Mouse (Mus musculus) MEL (cell line): ENCODE measurements at regions not wholly inside any gene's neighbourhood (a gene's known extent, or its start where the extent isn't known, plus 50 kb on each side); places are given as distances from the start of the nearest gene placed in this dataset.
A peak's percentile ranks its signal among the peaks of the same experiment; 100 is the strongest.
"Not testable (repeated sequence)": the region's sequence is repeated elsewhere in the genome, so short reads cannot be mapped to it uniquely, and the experiment has no call there.

Experiments used
- DNase-seq: peaks from one replicate; pipeline ENCODE4 v3.0.0; 2011; ENCODE audit warnings: low read depth, low spot score
- H3K27ac ChIP-seq: 2 replicates; pipeline ENCODE4 v1.5.1; 2012; ENCODE audit warnings: low read depth, mild to moderate bottlenecking, control low read depth, low read length, moderate library complexity; ENCODE audit not compliant: control insufficient read depth
- H3K27me3 ChIP-seq, 2 experiments: fragments of 150-350 bp in 1 of 2; sonication (generic) in 1 of 2; 2 replicates each; pipeline ENCODE4 v1.6.1; 2012; ENCODE audit warnings: low read length in 2 of 2, mild to moderate bottlenecking in 2 of 2, improper control_type of control experiment in 1 of 2, moderate library complexity in 1 of 2; ENCODE audit not compliant: insufficient read depth in 2 of 2, control insufficient read depth in 1 of 2
- H3K36me3 ChIP-seq, 2 experiments: 2 replicates each; pipeline ENCODE4 v1.6.1; 2012 to 2014; ENCODE audit warnings: low read length in 2 of 2, improper control_type of control experiment in 1 of 2, inconsistent platforms in 1 of 2, mild to moderate bottlenecking in 1 of 2; ENCODE audit not compliant: insufficient read depth in 2 of 2, control insufficient read depth in 1 of 2
- H3K4me1 ChIP-seq, 2 experiments: fragments of 150-350 bp in 1 of 2; sonication (generic) in 1 of 2; 2 replicates each; pipeline ENCODE4 v1.6.1; 2012; ENCODE audit warnings: low read length in 2 of 2, improper control_type of control experiment in 1 of 2, mild to moderate bottlenecking in 1 of 2; ENCODE audit not compliant: insufficient read depth in 2 of 2, control insufficient read depth in 1 of 2
- H3K4me3 ChIP-seq, 2 experiments: fragments of 150-350 bp in 1 of 2; sonication (generic) in 1 of 2; 2 replicates each; pipeline ENCODE4 v1.5.1; 2012; ENCODE audit warnings: low read depth in 2 of 2, low read length in 2 of 2, mild to moderate bottlenecking in 2 of 2, moderate library complexity in 2 of 2, control low read depth in 1 of 2, improper control_type of control experiment in 1 of 2; ENCODE audit not compliant: control insufficient read depth in 1 of 2, insufficient read depth in 1 of 2
- H3K79me2 ChIP-seq: 2 replicates; pipeline ENCODE4 v1.6.1; 2012; ENCODE audit warnings: mild to moderate bottlenecking, low read length, moderate library complexity; ENCODE audit not compliant: control insufficient read depth, poor library complexity, insufficient read depth
- H3K9ac ChIP-seq: 2 replicates; pipeline ENCODE4 v1.6.1; 2012; ENCODE audit warnings: low read depth, mild to moderate bottlenecking, control low read depth, low read length, moderate library complexity; ENCODE audit not compliant: control insufficient read depth, poor library complexity, severe bottlenecking
- H3K9me3 ChIP-seq: fragments of 150-350 bp; sonication (generic); replicated peaks from 2 replicates; pipeline ENCODE4 v1.6.1; 2012; ENCODE audit warnings: mild to moderate bottlenecking, low read length, improper control_type of control experiment, moderate library complexity; ENCODE audit not compliant: insufficient read depth
- CHD1 ChIP-seq: IDR thresholded peaks from 2 replicates; pipeline ENCODE4 v1.6.1; 2012; ENCODE audit warnings: low read depth, mild to moderate bottlenecking, inconsistent platforms, low read length, improper control_type of control experiment
- CTCF ChIP-seq, 3 experiments: IDR thresholded peaks in 2 of 3; conservative IDR thresholded peaks in 1 of 3; 2 replicates each; pipeline ENCODE4 v1.5.1; 2011 to 2012; ENCODE audit warnings: low read length in 3 of 3, low read depth in 2 of 3, mild to moderate bottlenecking in 2 of 3, improper control_type of control experiment in 1 of 3, inconsistent platforms in 1 of 3, mixed read lengths in 1 of 3, moderate library complexity in 1 of 3; ENCODE audit not compliant: control insufficient read depth in 1 of 3, insufficient read depth in 1 of 3, poor library complexity in 1 of 3, severe bottlenecking in 1 of 3
- ELF1 ChIP-seq: IDR thresholded peaks from 2 replicates; pipeline ENCODE4 v1.6.1; 2014; ENCODE audit warnings: low read depth, mild to moderate bottlenecking, inconsistent platforms, low read length, improper control_type of control experiment, moderate library complexity
- EP300 ChIP-seq, 2 experiments: IDR thresholded peaks; 2 replicates each; pipeline ENCODE4 v1.6.1; 2011; ENCODE audit warnings: improper control_type of control experiment in 2 of 2, low read length in 2 of 2, low read depth in 1 of 2, mild to moderate bottlenecking in 1 of 2
- JUND ChIP-seq: IDR thresholded peaks from 2 replicates; pipeline ENCODE4 v1.6.1; 2011; ENCODE audit warnings: low read depth, mild to moderate bottlenecking, improper control_type of control experiment, low read length
- KAT2A ChIP-seq: conservative IDR thresholded peaks from 2 replicates; pipeline ENCODE4 v1.6.1; 2012; ENCODE audit warnings: low read depth, low read length, improper control_type of control experiment, inconsistent platforms
- MAFK ChIP-seq: IDR thresholded peaks from 2 replicates; pipeline ENCODE4 v1.6.1; 2011; ENCODE audit warnings: low read depth, mild to moderate bottlenecking, low read length, improper control_type of control experiment, borderline replicate concordance
- MAX ChIP-seq: IDR thresholded peaks from 2 replicates; pipeline ENCODE4 v1.6.1; 2011; ENCODE audit warnings: low read length, improper control_type of control experiment
- MEF2A ChIP-seq: IDR thresholded peaks from 2 replicates; pipeline ENCODE4 v1.6.1; 2014; ENCODE audit warnings: low read depth, mild to moderate bottlenecking, inconsistent platforms, low read length, improper control_type of control experiment; ENCODE audit not compliant: poor library complexity, insufficient replicate concordance, severe bottlenecking; ENCODE audit errors: extremely low read depth
- MXI1 ChIP-seq: IDR thresholded peaks from 2 replicates; pipeline ENCODE4 v1.6.1; 2011; ENCODE audit warnings: mild to moderate bottlenecking, low read depth, low read length, improper control_type of control experiment
- MYB ChIP-seq: IDR thresholded peaks from 2 replicates; pipeline ENCODE4 v1.6.1; 2011; ENCODE audit warnings: mild to moderate bottlenecking, low read depth, low read length, improper control_type of control experiment
- NELFE ChIP-seq: IDR thresholded peaks from 2 replicates; pipeline ENCODE4 v1.6.1; 2011; ENCODE audit warnings: low read depth, low read length, improper control_type of control experiment
- NRF1 ChIP-seq: IDR thresholded peaks from 2 replicates; pipeline ENCODE4 v1.6.1; 2014; ENCODE audit warnings: low read depth, mild to moderate bottlenecking, inconsistent platforms, low read length, improper control_type of control experiment, moderate library complexity; ENCODE audit not compliant: poor library complexity, insufficient read depth, severe bottlenecking
- POLR2AphosphoS2 ChIP-seq: IDR thresholded peaks from 2 replicates; pipeline ENCODE4 v1.6.1; 2011; ENCODE audit warnings: low read length, improper control_type of control experiment
- RAD21 ChIP-seq: IDR thresholded peaks from 2 replicates; pipeline ENCODE4 v1.6.1; 2011; ENCODE audit warnings: mild to moderate bottlenecking, low read depth, low read length, improper control_type of control experiment
- RCOR1 ChIP-seq: IDR thresholded peaks from 2 replicates; pipeline ENCODE4 v1.6.1; 2012; ENCODE audit warnings: low read depth, mild to moderate bottlenecking, inconsistent platforms, low read length, improper control_type of control experiment
- SIN3A ChIP-seq: IDR thresholded peaks from 2 replicates; pipeline ENCODE4 v1.6.1; 2012; ENCODE audit warnings: low read length, improper control_type of control experiment, inconsistent platforms
- SMC3 ChIP-seq: IDR thresholded peaks from 2 replicates; pipeline ENCODE4 v1.6.1; 2011; ENCODE audit warnings: low read depth, low read length, improper control_type of control experiment
- TCF12 ChIP-seq: IDR thresholded peaks from 2 replicates; pipeline ENCODE4 v1.6.1; 2014; ENCODE audit warnings: low read depth, mild to moderate bottlenecking, inconsistent platforms, low read length, improper control_type of control experiment, moderate library complexity
- UBTF ChIP-seq: IDR thresholded peaks from 2 replicates; pipeline ENCODE4 v1.6.1; 2012; ENCODE audit warnings: low read depth, mild to moderate bottlenecking, inconsistent platforms, low read length, improper control_type of control experiment, moderate library complexity, borderline replicate concordance; ENCODE audit not compliant: insufficient read depth
- USF2 ChIP-seq, 2 experiments: IDR thresholded peaks; 2 replicates each; pipeline ENCODE4 v1.6.1; 2011 to 2012; ENCODE audit warnings: improper control_type of control experiment in 2 of 2, low read length in 2 of 2, borderline replicate concordance in 1 of 2, inconsistent platforms in 1 of 2, low read depth in 1 of 2, mild to moderate bottlenecking in 1 of 2; ENCODE audit not compliant: insufficient read depth in 1 of 2
- ZMIZ1 ChIP-seq: IDR thresholded peaks from 2 replicates; pipeline ENCODE4 v1.6.1; 2012; ENCODE audit warnings: low read depth, mild to moderate bottlenecking, inconsistent platforms, low read length, improper control_type of control experiment, moderate library complexity

DNA sequence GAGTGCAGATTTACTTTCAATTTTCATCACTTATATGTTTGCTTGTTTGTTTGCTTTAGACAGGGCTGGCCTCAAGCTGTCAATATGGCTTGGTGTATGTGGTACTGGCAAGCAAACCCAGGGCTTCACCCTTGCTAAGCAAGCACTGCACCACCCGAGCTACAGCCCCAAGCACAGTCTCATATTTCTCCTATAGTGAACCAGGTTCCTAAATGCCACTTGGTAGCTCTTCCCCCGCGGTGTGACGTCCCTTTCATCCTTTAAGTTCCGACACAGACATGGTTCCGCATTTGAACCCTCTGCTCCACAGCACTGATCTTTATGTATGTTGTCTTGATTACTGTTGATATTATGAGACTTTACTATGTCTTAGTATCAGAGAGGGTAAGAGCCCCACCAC is 93.4 kb upstream of the Dlg1 start:
- H3K9ac ChIP-seq, result no peak overlapping the region
- TF ChIP-seq MXI1 (no peak), RAD21 (no peak), SMC3 (no peak), MYB (no peak), ZMIZ1 (no peak), JUND (no peak), MAX (no peak), SIN3A (no peak), UBTF (no peak), NELFE (no peak), CTCF (IDR thresholded peaks at IDR 0.05 in 2 of 3, conservative IDR thresholded peaks at IDR 0.05 in 1 of 3; ENCODE audit: control insufficient read depth in 1 of 3, insufficient read depth in 1 of 3, low read depth in 2 of 3, low read length in 3 of 3, poor library complexity in 1 of 3, severe bottlenecking in 1 of 3) (no peak), MEF2A (no peak), TCF12 (no peak), NRF1 (no peak)
- H3K27me3 ChIP-seq, result peaks cover 9% of the 10 kb centered on the region in 2 experiments
- H3K36me3 ChIP-seq, result no peaks in the 10 kb centered on the region
- no peak overlapping the region for H3K27ac ChIP-seq
- no peaks in the 10 kb centered on the region for H3K9me3 ChIP-seq
- no peak for DNase-seq
- H3K79me2 ChIP-seq, result no peaks in the 10 kb centered on the region
- no peak overlapping the region for H3K4me3 ChIP-seq
- H3K4me1 ChIP-seq, result peaks cover 0 to 7% of the 10 kb centered on the region in 2 experiments; a peak in 2 of 4 replicates

DNA sequence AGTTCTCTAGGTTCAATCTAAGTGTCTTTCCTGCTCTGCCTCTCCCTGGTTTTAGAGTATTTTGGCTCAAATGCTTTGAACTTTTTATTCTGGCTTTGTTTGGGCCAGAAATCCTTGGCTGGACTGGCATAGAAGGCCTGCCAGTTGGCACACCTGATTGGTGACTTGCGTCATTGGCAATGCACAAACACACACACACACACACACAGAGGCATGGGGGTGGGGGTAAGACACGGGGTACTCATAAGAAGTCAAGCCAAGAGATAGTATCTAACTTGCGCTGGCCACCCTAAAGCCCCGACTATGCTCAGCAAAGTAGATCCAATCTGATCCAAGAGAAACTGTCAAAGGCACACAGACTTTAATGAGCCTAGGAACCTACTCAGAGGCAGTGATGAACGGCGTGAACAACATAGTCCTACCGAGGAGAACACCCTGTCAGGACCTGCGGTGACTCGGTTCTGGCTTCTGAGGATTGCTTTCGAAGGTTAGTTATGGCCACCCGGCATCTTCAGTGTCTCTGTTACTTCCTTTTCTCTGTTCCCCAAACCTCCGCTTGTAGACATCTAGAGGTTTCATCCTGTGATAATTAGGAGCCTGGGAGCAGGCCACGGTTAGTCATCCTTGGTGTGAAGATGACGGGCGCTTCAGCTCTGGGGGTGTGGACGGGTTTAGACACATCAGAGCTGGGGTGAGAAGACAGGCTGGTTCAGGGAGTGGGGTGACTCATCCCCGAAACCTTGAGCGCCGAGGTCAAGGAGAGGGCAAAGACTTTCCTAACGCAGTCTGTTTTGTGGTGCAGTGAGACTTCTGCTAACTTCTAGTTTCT is 92.7 kb upstream of the Dlg1 start:
- Histone ChIP-seq H3K9ac (no peak overlapping the region), H3K9me3 (no peaks in the 10 kb centered on the region), H3K79me2 (no peaks in the 10 kb centered on the region), H3K4me3 (no peak overlapping the region), H3K4me1 (peaks cover 0 to 7% of the 10 kb centered on the region in 2 experiments; a peak in 2 of 4 replicates), H3K36me3 (no peaks in the 10 kb centered on the region), H3K27me3 (peaks cover 3 to 9% of the 10 kb centered on the region in 2 experiments), H3K27ac (no peak overlapping the region)
- TF ChIP-seq MYB (no peak), NELFE (no peak), NRF1 (no peak), CHD1 (no peak), MXI1 (no peak), POLR2AphosphoS2 (no peak), RCOR1 (no peak), SIN3A (no peak), ELF1 (no peak), MAFK (no peak), EP300 (IDR thresholded peaks at IDR 0.05; ENCODE audit: low read depth in 1 of 2, low read length in 2 of 2) (no peak), USF2 (IDR thresholded peaks at IDR 0.05; ENCODE audit: borderline replicate concordance in 1 of 2, insufficient read depth in 1 of 2, low read depth in 1 of 2, low read length in 2 of 2) (no peak), MEF2A (no peak), KAT2A (no peak)
- peak; percentile 46 for DNase-seq

DNA sequence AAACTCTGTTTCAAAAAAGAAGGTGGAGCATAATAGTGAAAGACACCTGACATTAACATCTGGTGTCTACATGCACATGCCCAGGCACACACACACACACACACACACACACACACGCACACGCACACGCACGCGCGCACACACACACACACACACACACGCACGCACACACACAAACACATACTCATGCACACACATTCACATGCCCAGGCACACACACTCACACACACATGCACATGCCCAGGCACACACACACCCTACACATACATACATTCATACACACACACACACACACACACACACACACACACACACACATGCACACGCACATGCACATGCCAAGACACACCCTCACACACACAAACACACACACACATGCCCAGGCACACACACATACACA is 89.4 kb upstream of the Dlg1 start:
- H3K27ac ChIP-seq, H3K9ac ChIP-seq, H3K9me3 ChIP-seq, H3K79me2 ChIP-seq, DNase-seq, H3K27me3 ChIP-seq, H3K4me1 ChIP-seq, H3K4me3 ChIP-seq, H3K36me3 ChIP-seq: not testable (repeated sequence)
